Mouse (Mus musculus) MEL (cell line): ENCODE data around the gene Wfikkn2. TPM values are rescaled to one million over a fixed set of nuclear protein-coding genes. Genes with fewer than 3 reads are reported as not detected.
A peak's percentile ranks its signal among the peaks of the same experiment; 100 is the strongest.

Source experiments
- DNase-seq: peaks from one replicate; pipeline ENCODE4 v3.0.0; 2011; ENCODE audit warnings: low read depth, low spot score
- H3K27ac ChIP-seq: 2 replicates; pipeline ENCODE4 v1.5.1; 2012; ENCODE audit warnings: low read depth, mild to moderate bottlenecking, control low read depth, low read length, moderate library complexity; ENCODE audit not compliant: control insufficient read depth
- H3K27me3 ChIP-seq, 2 experiments: fragments of 150-350 bp in 1 of 2; sonication (generic) in 1 of 2; 2 replicates each; pipeline ENCODE4 v1.6.1; 2012; ENCODE audit warnings: low read length in 2 of 2, mild to moderate bottlenecking in 2 of 2, improper control_type of control experiment in 1 of 2, moderate library complexity in 1 of 2; ENCODE audit not compliant: insufficient read depth in 2 of 2, control insufficient read depth in 1 of 2
- H3K36me3 ChIP-seq, 2 experiments: 2 replicates each; pipeline ENCODE4 v1.6.1; 2012 to 2014; ENCODE audit warnings: low read length in 2 of 2, improper control_type of control experiment in 1 of 2, inconsistent platforms in 1 of 2, mild to moderate bottlenecking in 1 of 2; ENCODE audit not compliant: insufficient read depth in 2 of 2, control insufficient read depth in 1 of 2
- H3K4me1 ChIP-seq, 2 experiments: fragments of 150-350 bp in 1 of 2; sonication (generic) in 1 of 2; 2 replicates each; pipeline ENCODE4 v1.6.1; 2012; ENCODE audit warnings: low read length in 2 of 2, improper control_type of control experiment in 1 of 2, mild to moderate bottlenecking in 1 of 2; ENCODE audit not compliant: insufficient read depth in 2 of 2, control insufficient read depth in 1 of 2
- H3K4me3 ChIP-seq, 2 experiments: fragments of 150-350 bp in 1 of 2; sonication (generic) in 1 of 2; 2 replicates each; pipeline ENCODE4 v1.5.1; 2012; ENCODE audit warnings: low read depth in 2 of 2, low read length in 2 of 2, mild to moderate bottlenecking in 2 of 2, moderate library complexity in 2 of 2, control low read depth in 1 of 2, improper control_type of control experiment in 1 of 2; ENCODE audit not compliant: control insufficient read depth in 1 of 2, insufficient read depth in 1 of 2
- H3K79me2 ChIP-seq: 2 replicates; pipeline ENCODE4 v1.6.1; 2012; ENCODE audit warnings: mild to moderate bottlenecking, low read length, moderate library complexity; ENCODE audit not compliant: control insufficient read depth, poor library complexity, insufficient read depth
- H3K9ac ChIP-seq: 2 replicates; pipeline ENCODE4 v1.6.1; 2012; ENCODE audit warnings: low read depth, mild to moderate bottlenecking, control low read depth, low read length, moderate library complexity; ENCODE audit not compliant: control insufficient read depth, poor library complexity, severe bottlenecking
- H3K9me3 ChIP-seq: fragments of 150-350 bp; sonication (generic); replicated peaks from 2 replicates; pipeline ENCODE4 v1.6.1; 2012; ENCODE audit warnings: mild to moderate bottlenecking, low read length, improper control_type of control experiment, moderate library complexity; ENCODE audit not compliant: insufficient read depth
- BHLHE40 ChIP-seq: IDR thresholded peaks from 2 replicates; pipeline ENCODE4 v1.6.1; 2012; ENCODE audit warnings: low read depth, mild to moderate bottlenecking, inconsistent platforms, low read length, improper control_type of control experiment, borderline replicate concordance
- CTCF ChIP-seq, 3 experiments: IDR thresholded peaks in 2 of 3; conservative IDR thresholded peaks in 1 of 3; 2 replicates each; pipeline ENCODE4 v1.5.1; 2011 to 2012; ENCODE audit warnings: low read length in 3 of 3, low read depth in 2 of 3, mild to moderate bottlenecking in 2 of 3, improper control_type of control experiment in 1 of 3, inconsistent platforms in 1 of 3, mixed read lengths in 1 of 3, moderate library complexity in 1 of 3; ENCODE audit not compliant: control insufficient read depth in 1 of 3, insufficient read depth in 1 of 3, poor library complexity in 1 of 3, severe bottlenecking in 1 of 3
- GABPA ChIP-seq: IDR thresholded peaks from 2 replicates; pipeline ENCODE4 v1.6.1; 2012; ENCODE audit warnings: low read depth, mild to moderate bottlenecking, inconsistent platforms, low read length, improper control_type of control experiment, moderate library complexity
- GATA1 ChIP-seq: IDR thresholded peaks from 2 replicates; pipeline ENCODE4 v1.6.1; 2011; ENCODE audit warnings: low read depth, low read length, improper control_type of control experiment
- MXI1 ChIP-seq: IDR thresholded peaks from 2 replicates; pipeline ENCODE4 v1.6.1; 2011; ENCODE audit warnings: mild to moderate bottlenecking, low read depth, low read length, improper control_type of control experiment
- MYB ChIP-seq: IDR thresholded peaks from 2 replicates; pipeline ENCODE4 v1.6.1; 2011; ENCODE audit warnings: mild to moderate bottlenecking, low read depth, low read length, improper control_type of control experiment
- POLR2A ChIP-seq, 2 experiments: IDR thresholded peaks; 2 replicates each; pipeline ENCODE4 v1.6.1; 2011 to 2012; ENCODE audit warnings: low read length in 2 of 2, mild to moderate bottlenecking in 2 of 2, control low read depth in 1 of 2, improper control_type of control experiment in 1 of 2, low read depth in 1 of 2, moderate library complexity in 1 of 2; ENCODE audit not compliant: control insufficient read depth in 1 of 2, insufficient read depth in 1 of 2, poor library complexity in 1 of 2
- SIN3A ChIP-seq: IDR thresholded peaks from 2 replicates; pipeline ENCODE4 v1.6.1; 2012; ENCODE audit warnings: low read length, improper control_type of control experiment, inconsistent platforms
- TAL1 ChIP-seq: IDR thresholded peaks from 2 replicates; pipeline ENCODE4 v1.6.1; 2012; ENCODE audit warnings: mild to moderate bottlenecking, inconsistent platforms, low read length, moderate library complexity, mixed read lengths
- TBP ChIP-seq: IDR thresholded peaks from 2 replicates; pipeline ENCODE4 v1.8.0; 2011; ENCODE audit warnings: low read depth, low read length, improper control_type of control experiment
- ZC3H11A ChIP-seq: IDR thresholded peaks from 2 replicates; pipeline ENCODE4 v1.6.1; 2012; ENCODE audit warnings: low read depth, mild to moderate bottlenecking, inconsistent platforms, low read length, improper control_type of control experiment
- polyA plus RNA-seq, 2 experiments: library from polyadenylated mRNA; stranded (reverse) in 1 of 2; unstranded in 1 of 2; fragments of >175 nt in 1 of 2; fragments of >200 nt in 1 of 2; gene quantifications; 2 replicates each; pipeline versions ENCODE4 v1.2.1 to v1.2.4; 2012; ENCODE audit warnings: low replicate concordance in 2 of 2, low read depth in 1 of 2; ENCODE audit not compliant: insufficient read length in 2 of 2, insufficient read depth in 1 of 2, missing spikeins in 1 of 2
- total RNA-seq: library from RNA; depleted of rRNA; stranded (reverse); fragments of 300-350 nt; gene quantifications from 2 replicates; pipeline ENCODE4 v1.2.3, GENCODE M21; 2012

The Wfikkn2 gene
- total and polyA plus RNA-seq, 3 experiments, result not detected

DNA sequence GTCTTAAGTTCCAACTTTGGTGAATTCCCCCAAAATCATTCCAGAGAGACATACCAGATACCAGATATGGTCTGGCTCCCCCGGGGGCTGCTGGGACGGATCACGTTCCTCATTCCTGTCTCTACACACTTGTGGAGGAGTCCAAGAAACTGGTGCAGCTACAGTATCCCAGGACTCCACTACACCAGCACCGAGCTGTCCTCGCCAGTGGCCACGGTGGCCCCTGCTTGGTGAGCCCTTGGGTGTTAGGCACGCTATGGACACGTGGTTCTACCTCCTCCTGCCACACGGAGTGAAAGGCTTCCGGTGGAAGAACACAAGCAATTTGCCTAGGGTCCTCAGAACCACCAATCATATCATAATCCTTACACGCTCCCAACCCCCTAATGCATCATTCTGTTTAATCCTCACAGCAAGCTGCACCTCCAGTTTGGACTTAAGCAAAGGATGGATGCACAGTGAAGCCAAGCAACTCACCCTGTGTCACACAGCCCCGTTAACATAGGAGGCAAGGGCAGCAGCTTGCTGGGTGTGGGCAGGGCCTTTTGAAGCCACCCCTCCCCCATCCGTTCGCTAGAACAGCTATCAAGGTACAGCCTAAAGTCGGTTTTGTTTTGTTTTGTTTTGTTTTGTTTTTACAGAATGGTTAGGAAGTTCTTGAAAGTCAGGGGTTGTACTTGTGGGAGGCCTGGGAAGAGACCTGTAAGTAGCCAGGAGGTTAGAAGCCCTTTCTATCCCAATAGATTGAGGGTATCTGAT lies 2.2 kb downstream of the Wfikkn2 start:
- Histone ChIP-seq H3K36me3 (no peaks in the 10 kb centered on the region), H3K9me3 (no peaks in the 10 kb centered on the region), H3K27me3 (peaks cover 19 to 21% of the 10 kb centered on the region in 2 experiments), H3K79me2 (no peaks in the 10 kb centered on the region), H3K4me3 (no peak overlapping the region), H3K27ac (no peak overlapping the region), H3K4me1 (no peaks in the 10 kb centered on the region), H3K9ac (no peak overlapping the region)
- TF ChIP-seq ZC3H11A, result no peak
- no peak for TF ChIP-seq CTCF (IDR thresholded peaks at IDR 0.05 in 2 of 3, conservative IDR thresholded peaks at IDR 0.05 in 1 of 3; ENCODE audit: control insufficient read depth in 1 of 3, insufficient read depth in 1 of 3, low read depth in 2 of 3, low read length in 3 of 3, poor library complexity in 1 of 3, severe bottlenecking in 1 of 3)
- no peak for DNase-seq

DNA sequence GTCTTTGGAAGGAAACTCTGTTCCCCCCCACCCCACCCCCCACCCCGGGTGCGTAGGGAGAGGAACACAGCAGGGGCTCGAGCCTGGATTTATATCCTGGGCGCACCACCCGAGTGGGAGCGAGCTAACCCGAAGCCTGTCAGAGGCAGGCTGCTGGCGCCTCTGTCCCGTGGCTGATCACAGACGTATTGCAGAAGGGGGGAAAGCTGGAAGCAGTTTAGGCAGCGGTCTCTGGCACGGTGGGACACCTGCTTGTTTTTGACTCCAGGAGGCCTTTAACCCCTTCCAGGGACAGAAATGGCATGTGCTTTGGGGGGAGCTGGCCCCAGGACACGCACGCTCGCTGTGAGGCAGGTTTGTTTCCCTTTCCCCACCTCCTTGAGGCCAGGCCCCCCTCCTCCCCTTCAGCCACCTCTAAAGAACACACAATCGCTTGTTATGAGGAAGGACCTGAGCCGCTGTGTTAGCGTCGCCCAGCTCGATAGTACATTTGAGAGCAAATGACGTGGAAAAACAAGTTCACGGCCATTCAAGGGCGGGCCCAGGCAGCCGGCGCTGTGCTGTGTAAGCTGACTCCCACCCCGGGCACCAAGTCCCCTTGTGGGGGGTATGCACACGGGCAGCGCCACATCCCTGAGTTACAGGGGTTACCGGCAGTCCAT lies 2.9 kb downstream of the Wfikkn2 start:
- DNase-seq, result no peak
- Histone ChIP-seq H3K27me3 (peaks cover 14 to 21% of the 10 kb centered on the region in 2 experiments), H3K79me2 (no peaks in the 10 kb centered on the region), H3K9ac (no peak overlapping the region), H3K27ac (no peak overlapping the region), H3K9me3 (no peaks in the 10 kb centered on the region), H3K4me1 (no peaks in the 10 kb centered on the region), H3K4me3 (no peak overlapping the region), H3K36me3 (no peaks in the 10 kb centered on the region)
- TF ChIP-seq POLR2A (IDR thresholded peaks at IDR 0.05; ENCODE audit: control insufficient read depth in 1 of 2, insufficient read depth in 1 of 2, low read depth in 1 of 2, low read length in 2 of 2, poor library complexity in 1 of 2) (0 out of 4 replicates have a peak, but pooled peaks of 1 of the 2 experiments have one; percentile 21), GABPA (no peak), TBP (no peak), TAL1 (no peak), BHLHE40 (no peak), MXI1 (no peak)

DNA sequence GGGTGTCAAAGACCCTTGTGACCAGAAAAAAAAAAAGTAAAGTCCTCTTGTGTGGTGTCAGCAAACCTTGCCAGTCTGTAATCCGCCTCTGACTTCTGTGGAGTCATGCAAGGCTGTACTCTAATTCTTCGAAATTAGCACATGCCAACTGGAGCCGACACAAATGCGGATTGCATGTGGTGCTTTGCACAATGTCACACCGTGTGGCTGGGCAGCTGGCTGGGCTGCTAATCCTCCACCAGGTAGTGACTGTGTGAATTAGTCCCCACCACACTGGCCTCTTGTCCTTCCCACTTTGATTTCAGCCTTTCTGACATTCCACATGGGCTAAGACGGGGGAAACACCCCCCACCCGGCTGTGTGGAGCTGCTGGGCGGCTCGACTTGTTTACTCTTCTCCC lies 6.1 kb downstream of the Wfikkn2 start:
- Histone ChIP-seq H3K4me3 (no peak overlapping the region), H3K9me3 (no peaks in the 10 kb centered on the region), H3K27ac (no peak overlapping the region), H3K9ac (no peak overlapping the region), H3K4me1 (peaks cover 0 to 3% of the 10 kb centered on the region in 2 experiments; a peak in 1 of 4 replicates), H3K36me3 (no peaks in the 10 kb centered on the region), H3K79me2 (no peaks in the 10 kb centered on the region), H3K27me3 (peaks cover 4 to 9% of the 10 kb centered on the region in 2 experiments; a peak in 3 of 4 replicates)
- no peak for DNase-seq
- TF ChIP-seq MYB (no peak), SIN3A (no peak), GATA1 (no peak)
